Mouse (Mus musculus) heart, embryonic 16.5 days (tissue): ENCODE data around the gene Rorc. TPM values are rescaled to one million over a fixed set of nuclear protein-coding genes. Genes with fewer than 3 reads are reported as not detected.

Experiments used
- ATAC-seq: fragments of 200-750 bp; cut with Nextera tagmentation; replicated peaks from 2 replicates; pipeline ENCODE4 v1.8.0; 2017; ENCODE audit warnings: moderate number of reproducible peaks; ENCODE audit not compliant: insufficient read depth, low FRiP score; ENCODE audit errors: extremely low read depth
- H3K27ac ChIP-seq: fragments of 300-500 bp; sonication (generic); 2 replicates; pipeline ENCODE4 v1.5.1; 2014; ENCODE audit warnings: mild to moderate bottlenecking, low read length, control low read depth, moderate library complexity
- H3K27me3 ChIP-seq: fragments of 300-500 bp; sonication (generic); 2 replicates; pipeline ENCODE4 v1.6.1; 2014; ENCODE audit warnings: low read length, mixed read lengths; ENCODE audit not compliant: control insufficient read depth, insufficient read depth
- H3K36me3 ChIP-seq: fragments of 300-500 bp; sonication (generic); 2 replicates; pipeline ENCODE4 v1.6.1; 2014; ENCODE audit not compliant: control insufficient read depth, insufficient read depth
- H3K4me1 ChIP-seq: fragments of 300-500 bp; sonication (generic); 2 replicates; pipeline ENCODE4 v1.6.1; 2014; ENCODE audit warnings: low read length, mixed read lengths; ENCODE audit not compliant: control insufficient read depth, insufficient read depth
- H3K4me2 ChIP-seq: fragments of 300-500 bp; sonication (generic); 2 replicates; pipeline ENCODE4 v1.6.1; 2014; ENCODE audit warnings: low read depth, mild to moderate bottlenecking, control low read depth, low read length
- H3K4me3 ChIP-seq: fragments of 300-500 bp; sonication (generic); 2 replicates; pipeline ENCODE4 v1.5.1; 2014; ENCODE audit warnings: mild to moderate bottlenecking, control low read depth, low read length
- H3K9ac ChIP-seq: fragments of 300-500 bp; sonication (generic); 2 replicates; pipeline ENCODE4 v1.6.1; 2014; ENCODE audit warnings: low read length, control low read depth
- H3K9me3 ChIP-seq: fragments of 300-500 bp; sonication (generic); replicated peaks from 2 replicates; pipeline ENCODE4 v1.6.1; 2016; ENCODE audit warnings: low read length; ENCODE audit not compliant: control insufficient read depth
- WGBS: fragments of 180-500 bp; shearing (Covaris S2); extraction: QIAGEN DNeasy Blood & Tissue Kit; methylation state at CpG from one replicate; pipeline ENCODE4 v1.1.7; 2014; 5-methylcytosine and 5-hydroxymethylcytosine counted together
- polyA plus RNA-seq: library from polyadenylated mRNA; unstranded; fragments of >200 nt; fragmentation: Nextera tagmentation; extraction: Ambion mirVana; gene quantifications from 2 replicates; pipeline ENCODE4 v1.2.1, GENCODE M21; 2015

Rorc gene
- polyA plus RNA-seq, 1 experiment from 2014 or later: 15.1 TPM

- Histone ChIP-seq H3K27me3 (no peaks in the 10 kb centered on the region), H3K36me3 (no peaks in the 10 kb centered on the region), H3K27ac (peak overlapping the region; percentile 3; the same call in 1 of the 2 replicates), H3K9me3 (no peaks in the 10 kb centered on the region), H3K9ac (peak overlapping the region; percentile 8), H3K4me1 (peaks cover 24% of the 10 kb centered on the region), H3K4me3 (peak overlapping the region; percentile 11; the same call in 1 of the 2 replicates), H3K4me2 (peak overlapping the region; percentile 59)
- no peak for ATAC-seq
- 3% methylated on average over 3 of the region's 3 CpGs for WGBS
Observed at GRCm38 (mm10) chr3:94372038-94372437, 556 bp upstream of the Rorc start.

DNA sequence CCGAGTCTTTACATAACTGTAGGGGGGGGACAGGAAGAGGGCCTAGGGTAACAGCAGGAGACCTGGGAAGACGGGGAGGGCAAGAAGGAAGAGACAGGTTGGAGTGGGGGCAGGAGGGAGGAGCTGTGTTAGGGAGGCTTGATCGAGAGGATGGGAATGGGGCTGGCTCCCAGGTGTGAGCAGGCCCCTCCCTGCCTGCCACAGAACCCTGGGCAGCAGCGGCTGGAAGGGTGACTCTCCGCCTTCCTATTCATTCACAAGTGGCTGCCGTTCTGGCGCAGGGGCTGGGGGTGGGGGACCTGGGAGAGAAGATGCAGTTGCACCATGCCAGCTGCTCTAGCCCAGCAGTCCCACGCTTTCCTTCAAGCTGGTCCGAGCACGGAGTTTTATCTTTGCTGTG lies 496 bp downstream of the Rorc start:
- WGBS: 2% methylated on average over 10 of the region's 10 CpGs
- Histone ChIP-seq H3K36me3 (no peaks in the 10 kb centered on the region), H3K27ac (peak overlapping the region; percentile 44; the same call in 1 of the 2 replicates), H3K9ac (peak overlapping the region; percentile 70), H3K9me3 (no peaks in the 10 kb centered on the region), H3K27me3 (no peaks in the 10 kb centered on the region), H3K4me1 (peaks cover 24% of the 10 kb centered on the region), H3K4me3 (peak overlapping the region; percentile 52), H3K4me2 (peak overlapping the region; percentile 64)
- ATAC-seq: peak; percentile 19

DNA sequence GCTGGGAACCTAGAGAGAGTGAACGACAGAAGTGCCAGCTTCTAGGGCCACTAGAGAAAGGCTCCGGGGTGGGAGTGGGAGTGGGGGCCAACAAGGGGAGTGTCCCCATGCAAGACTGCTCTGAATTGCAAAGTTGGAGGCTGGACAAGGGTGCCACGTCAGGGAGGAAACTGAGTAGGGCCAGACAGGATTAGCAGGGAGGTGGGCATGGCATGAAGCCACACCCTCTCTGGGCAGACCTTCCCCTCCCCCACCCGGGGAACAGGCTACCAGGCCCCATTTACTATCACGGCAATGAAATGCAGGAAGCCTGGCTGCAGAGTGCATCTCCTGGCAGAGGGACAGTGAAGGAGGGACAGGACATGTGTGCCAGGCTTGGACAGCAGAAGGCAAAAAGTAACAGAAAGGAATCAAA lies 1.0 kb downstream of the Rorc start:
- Histone ChIP-seq H3K4me1 (peaks cover 24% of the 10 kb centered on the region), H3K9ac (peak overlapping the region; percentile 70), H3K27me3 (no peaks in the 10 kb centered on the region)

DNA sequence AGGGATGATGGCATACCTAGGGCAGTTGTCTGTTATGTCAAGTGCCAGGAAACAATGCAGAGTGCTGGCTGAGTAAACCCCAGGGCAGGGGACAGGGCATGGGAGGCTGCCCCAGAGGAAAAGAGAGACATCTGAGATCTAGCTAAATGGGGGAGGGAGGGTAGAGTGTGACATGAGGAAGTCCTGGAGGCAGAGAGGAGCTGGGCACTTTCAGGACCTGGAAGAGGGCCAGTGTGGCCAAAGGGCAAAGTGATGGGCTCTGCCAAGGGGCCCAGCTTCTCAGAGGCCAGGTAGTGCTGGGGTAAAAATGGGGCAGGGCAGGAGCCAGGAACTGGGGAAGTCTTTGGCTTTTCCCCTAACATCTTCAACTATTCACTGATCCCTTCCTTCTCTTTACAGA lies 2.0 kb downstream of the Rorc start:
- no peak for ATAC-seq

More for the DNA sequence above, 1.0 kb downstream of the Rorc start:
- Histone ChIP-seq H3K9me3 (no peaks in the 10 kb centered on the region), H3K27ac (no peak overlapping the region), H3K36me3 (no peaks in the 10 kb centered on the region), H3K4me3 (peak overlapping the region; percentile 52), H3K4me2 (peak overlapping the region; percentile 64)
- WGBS: 2% methylated on average over 5 of the region's 5 CpGs
- ATAC-seq: peak; percentile 7; the same call in 1 of the 2 replicates

DNA sequence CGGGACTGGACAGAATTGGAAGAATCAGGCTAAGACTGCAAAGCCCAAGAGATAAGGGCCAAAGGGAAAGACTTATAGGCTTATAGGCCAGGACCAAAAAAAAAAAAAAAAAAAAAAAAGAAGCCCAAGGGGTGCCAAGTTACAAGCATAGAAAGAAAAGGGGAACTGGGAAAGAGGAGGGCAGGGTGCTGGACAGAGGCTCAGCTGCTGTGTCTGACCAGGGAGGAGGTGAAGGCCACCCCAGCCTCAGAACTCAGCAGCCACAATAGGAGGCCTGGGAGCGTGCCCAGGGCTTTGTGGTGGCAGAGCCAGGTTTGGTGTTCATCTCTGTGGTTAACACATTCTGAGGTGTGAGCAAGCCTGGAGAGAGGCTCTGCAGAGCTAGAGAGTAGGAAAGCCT lies 2.6 kb downstream of the Rorc start:
- H3K9ac ChIP-seq: no peak overlapping the region
- no peaks in the 10 kb centered on the region for H3K9me3 ChIP-seq
- 64% methylated on average over 2 of the region's 2 CpGs for WGBS
- ATAC-seq: no peak
- no peak overlapping the region; the same call in 1 of the 2 replicates for H3K4me3 ChIP-seq
- no peak overlapping the region for H3K27ac ChIP-seq
- no peaks in the 10 kb centered on the region for H3K27me3 ChIP-seq
- no peak overlapping the region; the same call in 1 of the 2 replicates for H3K4me2 ChIP-seq
- H3K36me3 ChIP-seq: no peaks in the 10 kb centered on the region
- peaks cover 22% of the 10 kb centered on the region for H3K4me1 ChIP-seq

More for the DNA sequence above, 2.0 kb downstream of the Rorc start:
- no peaks in the 10 kb centered on the region for H3K9me3 ChIP-seq
- no peaks in the 10 kb centered on the region for H3K27me3 ChIP-seq
- H3K9ac ChIP-seq: no peak overlapping the region
- peaks cover 23% of the 10 kb centered on the region for H3K4me1 ChIP-seq
- H3K27ac ChIP-seq: no peak overlapping the region
- no peaks in the 10 kb centered on the region for H3K36me3 ChIP-seq
- no peak overlapping the region for H3K4me3 ChIP-seq
- no peak overlapping the region for H3K4me2 ChIP-seq

- H3K9ac ChIP-seq: no peak overlapping the region
- no peaks in the 10 kb centered on the region for H3K9me3 ChIP-seq
- WGBS: 60% methylated on average over 5 of the region's 5 CpGs
- no peaks in the 10 kb centered on the region for H3K36me3 ChIP-seq
- H3K4me1 ChIP-seq: peaks cover 22% of the 10 kb centered on the region
- no peak for ATAC-seq
- no peak overlapping the region; the same call in 1 of the 2 replicates for H3K4me2 ChIP-seq
- H3K27ac ChIP-seq: no peak overlapping the region
- H3K27me3 ChIP-seq: no peaks in the 10 kb centered on the region
- H3K4me3 ChIP-seq: no peak overlapping the region; the same call in 1 of the 2 replicates
Observed at GRCm38 (mm10) chr3:94375861-94376260, 3.3 kb downstream of the Rorc start.

GRCm38 (mm10) chr3:94377028-94377923 lies 4.7 kb downstream of the Rorc start:
- H3K4me3 ChIP-seq: no peak overlapping the region; the same call in 1 of the 2 replicates
- WGBS: 12% methylated on average over 13 of the region's 13 CpGs
- no peaks in the 10 kb centered on the region for H3K36me3 ChIP-seq
- H3K4me1 ChIP-seq: peaks cover 12% of the 10 kb centered on the region
- no peaks in the 10 kb centered on the region for H3K9me3 ChIP-seq
- no peak overlapping the region for H3K4me2 ChIP-seq
- H3K27ac ChIP-seq: no peak overlapping the region
- peak; percentile 34 for ATAC-seq
- H3K27me3 ChIP-seq: no peaks in the 10 kb centered on the region
- H3K9ac ChIP-seq: no peak overlapping the region

DNA sequence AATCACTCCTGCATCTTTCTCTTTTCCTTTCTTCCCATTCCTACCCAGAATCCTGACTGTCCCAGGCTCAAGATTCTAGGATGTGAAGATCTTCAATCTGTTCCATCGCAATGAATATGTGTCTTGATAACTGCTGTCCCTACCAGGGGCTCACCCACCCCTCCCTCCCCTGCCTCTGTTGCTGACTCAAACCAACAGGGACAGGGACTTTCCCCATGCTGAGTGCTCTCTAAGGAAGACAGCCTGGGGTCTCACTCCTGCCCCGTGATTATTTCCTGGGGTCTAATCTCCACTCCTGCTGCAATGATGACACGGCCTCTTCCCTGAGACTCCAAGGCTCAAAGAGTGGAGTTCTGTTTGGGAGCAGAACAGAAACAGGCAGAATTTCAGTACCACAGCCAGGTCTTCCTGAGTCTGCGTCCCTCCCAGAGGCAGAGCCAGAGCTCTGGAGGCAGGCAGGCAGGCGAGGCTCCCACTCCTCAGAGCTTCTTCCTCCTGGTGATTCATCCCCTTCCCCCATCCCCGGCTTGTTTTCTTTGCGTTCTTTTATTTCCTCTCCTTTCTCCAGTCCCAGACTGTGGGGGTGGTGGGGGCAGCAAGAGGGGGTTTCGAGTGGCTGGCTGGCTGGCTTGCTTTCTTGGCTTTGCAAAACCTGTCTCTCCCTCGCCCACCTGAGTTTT lies 7.4 kb downstream of the Rorc start:
- Histone ChIP-seq H3K9ac (no peak overlapping the region), H3K27me3 (no peaks in the 10 kb centered on the region), H3K4me1 (no peaks in the 10 kb centered on the region), H3K27ac (no peak overlapping the region), H3K36me3 (no peaks in the 10 kb centered on the region), H3K9me3 (no peaks in the 10 kb centered on the region), H3K4me3 (no peak overlapping the region), H3K4me2 (no peak overlapping the region)
- 19% methylated on average over 9 of the region's 9 CpGs for WGBS
- no peak for ATAC-seq

GRCm38 (mm10) chr3:94382308-94382707 lies 9.7 kb downstream of the Rorc start:
- 56% methylated on average over 5 of the region's 5 CpGs for WGBS
- no peak overlapping the region for H3K4me2 ChIP-seq
- no peaks in the 10 kb centered on the region for H3K36me3 ChIP-seq
- no peaks in the 10 kb centered on the region for H3K4me1 ChIP-seq
- H3K9me3 ChIP-seq: no peaks in the 10 kb centered on the region
- no peaks in the 10 kb centered on the region for H3K27me3 ChIP-seq
- no peak overlapping the region for H3K4me3 ChIP-seq
- ATAC-seq: peak; percentile 28; the same call in 1 of the 2 replicates
- H3K9ac ChIP-seq: no peak overlapping the region
- no peak overlapping the region for H3K27ac ChIP-seq
